24 mouse cellular contexts compared by ENCODE assay signal in the genomic region with DNA sequence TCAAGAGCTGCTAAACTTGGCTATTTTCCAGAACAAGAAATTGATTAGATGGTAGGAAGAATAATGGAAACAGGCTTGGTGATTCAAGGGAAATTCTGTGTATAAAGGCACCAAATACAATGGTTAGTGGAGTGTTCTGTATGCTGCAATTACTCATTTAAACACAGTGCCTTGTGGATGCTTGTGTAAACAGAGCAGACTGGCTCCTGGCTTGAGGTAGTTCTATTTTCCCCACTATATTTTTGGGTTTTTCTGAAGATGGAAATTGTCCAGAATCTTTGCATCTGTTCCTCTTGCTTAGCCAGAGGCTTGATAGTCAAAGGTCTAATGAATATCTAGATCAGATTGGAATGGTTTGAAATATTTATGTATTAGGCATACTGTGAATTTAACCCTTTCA.
DNase-seq lines count a peak whose midpoint lies in the region; ATAC-seq and TF ChIP-seq lines count a peak whose summit lies in the region.
"Had no signal": no experiment of that assay in that cellular context is flagged by ENCODE, and none has a peak within 500 bp of the region (broad histone marks: within the 10 kb centered on the region; RNA-seq: fewer than 3 reads in every experiment).

No protein-coding gene starts in this region.

- peak; percentile 80 for ATAC-seq in cerebellum, adult (ENCODE audit: insufficient number of reproducible peaks, low FRiP score, low TSS enrichment)
- peak; percentile 58; the same call in 1 of the 2 replicates for ATAC-seq in forebrain, embryonic 15.5 days (replicated peaks)
- ATAC-seq in lung, embryonic 14.5 days (ENCODE audit: insufficient read depth): peak; percentile 63
- no peak for ATAC-seq in neural tube, embryonic 15.5 days (ENCODE audit: low FRiP score)
- ATAC-seq: activated CD4-positive, CD25-positive, alpha-beta regulatory T cell, adult 4 months; intestine, postnatal 0 days had no signal

- DNase-seq in cerebellum, postnatal 36 days: no peak
- no peak for DNase-seq in forebrain, embryonic 10.5 days (ENCODE audit: extremely low spot score, low spot score)
- DNase-seq in lung, embryonic 14.5 days: peak; percentile 30
- DNase-seq in lung, postnatal 14 days: no peak
- DNase-seq: adrenal gland, adult 8-10 months; adrenal gland, postnatal 25 days; cerebellum, adult 18-20 months; cerebellum, adult 9-11 months; cerebellum, postnatal 25 days; embryo, embryonic 11 days; gastrocnemius, adult 2 months; gastrocnemius, postnatal 14 days; heart, adult 11 months had no signal

- no peak for TF ChIP-seq CTCF in lung, embryonic 14.5 days (IDR thresholded peaks at IDR 0.05; ENCODE audit: low read depth)

- H3K4me3 ChIP-seq in forebrain, embryonic 15.5 days: no peak overlapping the region
- H3K4me3 ChIP-seq in forebrain, embryonic 10.5 days: no peak overlapping the region
- no peak overlapping the region for H3K4me3 ChIP-seq in lung, embryonic 14.5 days (ENCODE audit: low read depth, low read length)
- no peak overlapping the region for H3K4me3 ChIP-seq in neural tube, embryonic 15.5 days (replicated peaks)
- H3K4me3 ChIP-seq: embryonic facial prominence, embryonic 10.5 days; embryonic facial prominence, embryonic 13.5 days; erythroblast, embryonic 14.5 days; gastrocnemius, adult 2 months; hindbrain, embryonic 12.5 days; hindbrain, embryonic 15.5 days had no signal

- no peaks in the 10 kb centered on the region for H3K27me3 ChIP-seq in forebrain, embryonic 15.5 days
- H3K27me3 ChIP-seq in forebrain, embryonic 10.5 days (ENCODE audit: poor library complexity, severe bottlenecking): no peaks in the 10 kb centered on the region
- H3K27me3 ChIP-seq in lung, embryonic 14.5 days (ENCODE audit: insufficient read depth, low read length): no peaks in the 10 kb centered on the region
- no peaks in the 10 kb centered on the region for H3K27me3 ChIP-seq in neural tube, embryonic 15.5 days (replicated peaks)
- H3K27me3 ChIP-seq: embryonic facial prominence, embryonic 13.5 days; hindbrain, embryonic 12.5 days; hindbrain, embryonic 15.5 days had no signal

- no peak overlapping the region for H3K27ac ChIP-seq in forebrain, embryonic 15.5 days (replicated peaks)
- no peak overlapping the region for H3K27ac ChIP-seq in forebrain, embryonic 10.5 days
- no peak overlapping the region for H3K27ac ChIP-seq in lung, embryonic 14.5 days (ENCODE audit: low read depth)
- H3K27ac ChIP-seq in neural tube, embryonic 15.5 days (replicated peaks): no peak overlapping the region
- H3K27ac ChIP-seq: embryonic facial prominence, embryonic 10.5 days; embryonic facial prominence, embryonic 13.5 days; gastrocnemius, adult 2 months; hindbrain, embryonic 12.5 days; hindbrain, embryonic 15.5 days had no signal

- H3K4me2 ChIP-seq in forebrain, embryonic 15.5 days (replicated peaks): no peak overlapping the region
- no peak overlapping the region for H3K4me2 ChIP-seq in lung, embryonic 14.5 days
- no peak overlapping the region for H3K4me2 ChIP-seq in neural tube, embryonic 15.5 days
- H3K4me2 ChIP-seq: embryonic facial prominence, embryonic 13.5 days; heart, embryonic 11.5 days; hindbrain, embryonic 12.5 days; hindbrain, embryonic 15.5 days had no signal

- H3K9me3 ChIP-seq in forebrain, embryonic 15.5 days: no peaks in the 10 kb centered on the region
- H3K9me3 ChIP-seq in forebrain, embryonic 10.5 days: no peaks in the 10 kb centered on the region
- H3K9me3 ChIP-seq in lung, embryonic 14.5 days (ENCODE audit: low read depth, low read length): no peaks in the 10 kb centered on the region
- H3K9me3 ChIP-seq in neural tube, embryonic 15.5 days (replicated peaks): no peaks in the 10 kb centered on the region
- H3K9me3 ChIP-seq: embryonic facial prominence, embryonic 10.5 days; embryonic facial prominence, embryonic 13.5 days; hindbrain, embryonic 12.5 days; hindbrain, embryonic 15.5 days had no signal

- no peak overlapping the region for H3K9ac ChIP-seq in forebrain, embryonic 15.5 days (replicated peaks)
- no peak overlapping the region for H3K9ac ChIP-seq in lung, embryonic 14.5 days
- no peak overlapping the region for H3K9ac ChIP-seq in neural tube, embryonic 15.5 days (replicated peaks)
- H3K9ac ChIP-seq: embryonic facial prominence, embryonic 13.5 days; hindbrain, embryonic 12.5 days; hindbrain, embryonic 15.5 days had no signal

- no peaks in the 10 kb centered on the region for H3K36me3 ChIP-seq in forebrain, embryonic 15.5 days
- no peaks in the 10 kb centered on the region for H3K36me3 ChIP-seq in forebrain, embryonic 10.5 days (replicated peaks)
- H3K36me3 ChIP-seq in lung, embryonic 14.5 days (ENCODE audit: insufficient read depth): no peaks in the 10 kb centered on the region
- no peaks in the 10 kb centered on the region for H3K36me3 ChIP-seq in neural tube, embryonic 15.5 days
- H3K36me3 ChIP-seq: embryonic facial prominence, embryonic 10.5 days; embryonic facial prominence, embryonic 13.5 days; hindbrain, embryonic 12.5 days; hindbrain, embryonic 15.5 days had no signal

- peaks cover 8% of the 10 kb centered on the region; the same call in 1 of the 2 replicates for H3K4me1 ChIP-seq in forebrain, embryonic 15.5 days
- no peaks in the 10 kb centered on the region for H3K4me1 ChIP-seq in forebrain, embryonic 10.5 days
- H3K4me1 ChIP-seq in lung, embryonic 14.5 days (ENCODE audit: insufficient read depth): no peaks in the 10 kb centered on the region
- no peaks in the 10 kb centered on the region for H3K4me1 ChIP-seq in neural tube, embryonic 15.5 days
- H3K4me1 ChIP-seq: embryonic facial prominence, embryonic 10.5 days; embryonic facial prominence, embryonic 13.5 days; hindbrain, embryonic 12.5 days; hindbrain, embryonic 15.5 days had no signal
